Mouse (Mus musculus) heart, postnatal 0 days (tissue): ENCODE data around the gene Tmc4.

Experiments used
- CTCF ChIP-seq: IDR thresholded peaks from 2 replicates; pipeline ENCODE4 v1.5.1; 2016; ENCODE audit warnings: antibody characterized with exemption, control low read depth, low read depth
- EP300 ChIP-seq: IDR thresholded peaks from 2 replicates; pipeline ENCODE4 v1.6.1; 2016; ENCODE audit warnings: antibody characterized with exemption, low read depth

DNA sequence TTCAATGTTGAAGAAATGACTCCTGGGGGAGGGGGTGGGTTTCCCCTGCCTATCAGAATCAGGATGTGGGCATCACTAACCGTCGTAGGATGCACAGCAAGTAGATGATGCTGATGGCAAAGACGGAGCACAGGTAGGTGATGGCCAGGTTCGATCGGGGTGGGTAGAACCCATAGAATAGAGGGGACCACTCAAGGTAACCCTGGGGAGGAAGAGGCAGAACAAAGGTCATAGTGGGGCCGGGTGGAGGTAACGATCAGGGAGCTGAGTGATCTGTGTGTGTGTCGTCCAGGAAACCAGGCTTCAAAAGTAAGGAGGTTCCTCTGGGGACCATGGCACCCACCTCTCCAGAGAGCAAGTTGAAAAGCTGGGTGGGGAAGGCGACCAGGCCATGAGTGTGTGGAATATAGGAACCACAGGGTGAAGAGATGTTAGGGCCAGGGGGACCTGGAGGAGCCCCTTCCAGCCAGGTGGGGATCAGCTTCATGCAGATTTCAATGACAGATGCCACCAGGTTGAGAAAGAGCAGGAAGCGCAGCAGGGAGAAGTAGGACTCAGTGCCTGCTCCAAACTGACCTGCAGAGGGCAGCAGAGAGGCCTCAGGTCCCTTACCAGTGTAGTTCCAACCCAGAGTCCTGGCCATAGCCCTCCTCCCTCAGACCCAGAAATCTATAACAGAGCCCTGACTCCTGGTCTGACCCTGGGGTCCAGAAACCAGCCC lies 2.7 kb downstream of the Tmc4 start:
- TF ChIP-seq CTCF (peak; percentile 89), EP300 (no peak)
